Mouse (Mus musculus) embryonic facial prominence, embryonic 12.5 days (tissue): Measurements from ENCODE around the gene Tmem211. TPM values are rescaled to one million over a fixed set of nuclear protein-coding genes. Genes with fewer than 3 reads are reported as not detected.

Experiments used
- ATAC-seq: fragments of 200-750 bp; cut with Nextera tagmentation; 2 replicates; pipeline ENCODE4 v1.8.0; 2017; ENCODE audit not compliant: insufficient number of reproducible peaks, insufficient read depth, low FRiP score, low TSS enrichment
- H3K27ac ChIP-seq: fragments of 300-500 bp; sonication (generic); 2 replicates; pipeline ENCODE4 v1.5.1; 2016; ENCODE audit warnings: mild to moderate bottlenecking
- H3K27me3 ChIP-seq: fragments of 300-500 bp; sonication (generic); 2 replicates; pipeline ENCODE4 v1.6.1; 2016; ENCODE audit warnings: mild to moderate bottlenecking, moderate library complexity
- H3K36me3 ChIP-seq: fragments of 300-500 bp; sonication (generic); 2 replicates; pipeline ENCODE4 v1.6.1; 2016; ENCODE audit warnings: mild to moderate bottlenecking
- H3K4me1 ChIP-seq: fragments of 300-500 bp; sonication (generic); 2 replicates; pipeline ENCODE4 v1.6.1; 2016
- H3K4me2 ChIP-seq: fragments of 300-500 bp; sonication (generic); replicated peaks from 2 replicates; pipeline ENCODE4 v1.6.1; 2016; ENCODE audit warnings: mild to moderate bottlenecking, moderate library complexity
- H3K4me3 ChIP-seq: fragments of 300-500 bp; sonication (generic); 2 replicates; pipeline ENCODE4 v1.5.1; 2016; ENCODE audit warnings: mild to moderate bottlenecking
- H3K9ac ChIP-seq: fragments of 300-500 bp; sonication (generic); 2 replicates; pipeline ENCODE4 v1.6.1; 2016; ENCODE audit warnings: mild to moderate bottlenecking, moderate library complexity
- H3K9me3 ChIP-seq: fragments of 300-500 bp; sonication (generic); 2 replicates; pipeline ENCODE4 v1.6.1; 2016; ENCODE audit warnings: mild to moderate bottlenecking, moderate library complexity
- WGBS: fragments of 180-500 bp; shearing (Covaris S2); methylation state at CpG from one replicate; pipeline ENCODE4 v1.1.7; 2016; 5-methylcytosine and 5-hydroxymethylcytosine counted together
- polyA plus RNA-seq: library from polyadenylated mRNA; unstranded; fragments of >200 nt; fragmentation: Nextera tagmentation; extraction: Ambion mirVana; gene quantifications from 2 replicates; pipeline ENCODE4 v1.2.1, GENCODE M21; 2016

Gene Tmem211
- polyA plus RNA-seq, 1 experiment from 2014 or later: 0.42 TPM

GRCm38 (mm10) chr5:113214455-113214854 lies 12.3 kb upstream of the Tmem211 start:
- H3K4me1 ChIP-seq: peaks cover 8% of the 10 kb centered on the region
- WGBS: 55% methylated on average over 11 of the region's 11 CpGs
- 0 out of 2 replicates have a peak overlapping the region, but pooled peaks have one; percentile 9 for H3K27ac ChIP-seq
- no peaks in the 10 kb centered on the region for H3K9me3 ChIP-seq
- no peaks in the 10 kb centered on the region for H3K36me3 ChIP-seq
- no peak overlapping the region for H3K4me2 ChIP-seq
- ATAC-seq: no peak
- no peak overlapping the region for H3K4me3 ChIP-seq
- H3K27me3 ChIP-seq: peaks cover 8% of the 10 kb centered on the region
- no peak overlapping the region for H3K9ac ChIP-seq

DNA sequence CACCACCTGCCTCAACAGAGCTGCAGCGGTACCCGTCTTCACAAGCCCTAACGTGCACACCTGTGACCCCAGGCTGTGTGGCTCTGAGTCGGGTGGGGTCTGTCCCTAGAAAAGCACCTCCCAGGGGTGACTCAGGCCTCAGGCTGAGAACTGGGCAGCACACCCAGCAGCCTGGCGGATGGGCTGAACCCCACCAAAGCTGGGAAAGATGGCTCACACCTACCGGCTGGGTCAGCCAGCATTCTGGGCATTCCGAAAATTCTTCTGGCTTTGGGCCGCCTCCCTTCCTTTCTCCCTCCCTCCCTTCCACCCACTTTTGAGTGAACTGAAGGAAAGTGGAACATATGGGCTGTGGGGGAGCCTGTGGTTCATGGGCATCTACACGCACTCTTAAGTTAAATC lies 11.1 kb upstream of the Tmem211 start:
- Histone ChIP-seq H3K27me3 (peaks cover 18% of the 10 kb centered on the region), H3K36me3 (no peaks in the 10 kb centered on the region), H3K4me3 (no peak overlapping the region), H3K27ac (no peak overlapping the region), H3K9me3 (no peaks in the 10 kb centered on the region), H3K4me2 (no peak overlapping the region), H3K4me1 (peaks cover 9% of the 10 kb centered on the region), H3K9ac (no peak overlapping the region)
- ATAC-seq: no peak
- 82% methylated on average over 9 of the region's 9 CpGs for WGBS

DNA sequence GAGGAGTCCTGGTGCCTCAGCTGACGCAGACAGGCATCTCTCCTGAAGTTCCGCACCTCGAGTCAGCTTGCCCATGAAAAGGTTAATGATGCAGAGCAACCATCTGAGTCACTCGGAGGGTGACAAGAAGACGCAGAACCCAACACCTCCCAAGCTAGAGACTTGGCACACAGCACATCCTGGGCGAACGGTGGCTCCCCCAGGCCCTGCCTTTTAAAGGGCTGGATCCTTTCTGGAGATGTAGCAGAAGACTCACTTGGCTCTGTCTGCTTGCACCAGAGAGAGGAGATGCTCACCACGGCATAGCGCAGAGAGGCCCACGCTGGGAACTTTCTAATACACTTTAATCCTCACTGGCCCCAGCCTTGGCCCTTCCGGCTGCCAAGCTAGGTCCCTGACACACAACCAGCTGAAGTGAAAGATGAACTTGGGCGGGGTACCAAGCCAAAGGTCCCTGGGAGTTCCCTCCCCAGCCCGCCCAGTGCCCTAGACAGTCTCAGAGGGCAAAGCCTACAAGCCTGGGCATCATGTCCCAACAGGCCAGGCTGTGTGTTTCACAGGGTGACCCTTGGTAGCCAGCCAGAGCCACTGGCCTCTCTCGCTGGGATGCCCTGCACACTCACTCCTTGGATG lies 10.3 kb upstream of the Tmem211 start:
- no peaks in the 10 kb centered on the region for H3K36me3 ChIP-seq
- ATAC-seq: no peak
- H3K9ac ChIP-seq: no peak overlapping the region
- no peak overlapping the region for H3K4me3 ChIP-seq
- H3K27me3 ChIP-seq: peaks cover 25% of the 10 kb centered on the region
- peaks cover 12% of the 10 kb centered on the region for H3K4me1 ChIP-seq
- no peak overlapping the region for H3K4me2 ChIP-seq
- no peak overlapping the region for H3K27ac ChIP-seq
- H3K9me3 ChIP-seq: peaks cover 1% of the 10 kb centered on the region; the same call in 1 of the 2 replicates
- 71% methylated on average over 14 of the region's 14 CpGs for WGBS

DNA sequence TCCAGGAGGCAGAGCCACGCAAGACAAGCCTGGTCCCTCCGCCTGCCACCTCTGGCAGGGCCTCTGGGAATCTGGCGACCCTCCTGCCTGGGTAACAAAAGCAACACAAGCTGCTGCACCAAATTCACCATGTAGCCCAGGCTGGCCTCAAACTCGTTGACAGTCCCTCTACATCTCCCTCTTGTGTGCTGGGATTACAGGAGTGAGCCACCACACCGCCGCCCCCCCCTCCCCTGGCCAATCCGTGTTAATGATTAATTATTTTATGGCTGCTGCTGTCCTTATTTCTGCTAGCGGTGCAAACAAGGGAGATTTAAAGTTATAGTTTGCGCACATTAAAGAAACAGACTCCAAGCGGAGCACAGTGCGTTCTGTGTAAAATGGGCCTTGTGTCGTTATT lies 9.6 kb upstream of the Tmem211 start:
- WGBS: 85% methylated on average over 12 of the region's 12 CpGs
- Histone ChIP-seq H3K4me1 (peaks cover 12% of the 10 kb centered on the region), H3K9ac (no peak overlapping the region), H3K27me3 (peaks cover 25% of the 10 kb centered on the region), H3K9me3 (peaks cover 3% of the 10 kb centered on the region; the same call in 1 of the 2 replicates), H3K4me2 (no peak overlapping the region), H3K4me3 (no peak overlapping the region), H3K27ac (no peak overlapping the region), H3K36me3 (no peaks in the 10 kb centered on the region)
- ATAC-seq: no peak

DNA sequence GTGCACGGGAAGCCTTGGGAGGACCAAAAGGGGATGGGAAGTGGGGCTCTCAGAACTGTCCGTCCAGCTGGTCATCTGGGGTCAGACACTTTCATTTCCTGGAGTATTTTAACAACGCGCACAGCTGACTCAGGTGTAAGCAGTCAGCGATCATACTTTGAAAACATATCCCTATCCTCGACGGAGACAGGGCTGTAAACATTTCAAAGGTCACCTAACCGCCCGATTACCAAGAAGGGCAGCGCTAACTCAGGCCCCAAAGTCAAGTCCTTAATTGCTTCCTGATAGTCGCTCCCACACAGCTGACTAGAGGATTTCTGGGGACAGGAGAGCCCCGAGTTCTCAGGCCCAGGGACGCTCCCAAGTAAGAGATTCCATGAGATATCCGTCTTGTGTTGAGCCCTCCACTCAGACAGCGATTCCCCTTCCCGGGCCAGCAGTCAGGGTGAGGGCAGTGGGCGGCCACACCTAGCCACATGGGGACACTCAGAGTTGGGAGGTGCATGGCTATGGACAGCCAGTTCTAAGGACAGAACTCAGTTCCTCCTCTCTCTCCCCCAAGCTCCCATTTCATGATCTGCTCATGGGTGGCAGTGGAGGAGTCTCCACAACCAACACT lies 8.0 kb upstream of the Tmem211 start:
- WGBS: 62% methylated on average over 17 of the region's 17 CpGs
- Histone ChIP-seq H3K9me3 (peaks cover 3% of the 10 kb centered on the region; the same call in 1 of the 2 replicates), H3K27me3 (peaks cover 25% of the 10 kb centered on the region), H3K27ac (no peak overlapping the region), H3K4me3 (no peak overlapping the region), H3K4me1 (peaks cover 12% of the 10 kb centered on the region), H3K36me3 (no peaks in the 10 kb centered on the region), H3K4me2 (no peak overlapping the region), H3K9ac (no peak overlapping the region)
- ATAC-seq: no peak

DNA sequence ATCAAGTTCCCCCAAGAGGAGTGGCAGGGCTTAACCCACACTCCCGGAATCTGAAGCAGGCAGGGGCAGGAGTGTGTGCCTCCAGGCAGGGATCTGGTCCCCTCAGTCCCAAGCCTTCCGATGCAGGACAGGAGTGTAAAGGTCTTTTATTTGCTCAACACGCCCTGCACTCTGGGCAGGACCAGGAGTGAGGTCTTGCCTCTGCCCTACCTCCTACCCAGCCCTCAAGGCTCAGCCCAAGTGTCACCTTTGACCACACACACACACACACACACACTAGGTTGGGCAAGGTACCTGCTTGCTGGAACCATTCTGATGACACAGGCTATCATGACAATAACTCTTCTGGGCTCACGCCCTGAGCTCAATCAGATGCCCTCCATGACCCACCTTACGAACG lies 7.3 kb upstream of the Tmem211 start:
- 69% methylated on average over 6 of the region's 6 CpGs for WGBS
- Histone ChIP-seq H3K4me3 (no peak overlapping the region), H3K27me3 (peaks cover 25% of the 10 kb centered on the region), H3K9ac (no peak overlapping the region), H3K27ac (no peak overlapping the region), H3K36me3 (no peaks in the 10 kb centered on the region), H3K4me2 (no peak overlapping the region), H3K4me1 (peaks cover 9% of the 10 kb centered on the region), H3K9me3 (peaks cover 3% of the 10 kb centered on the region; the same call in 1 of the 2 replicates)
- ATAC-seq: no peak

DNA sequence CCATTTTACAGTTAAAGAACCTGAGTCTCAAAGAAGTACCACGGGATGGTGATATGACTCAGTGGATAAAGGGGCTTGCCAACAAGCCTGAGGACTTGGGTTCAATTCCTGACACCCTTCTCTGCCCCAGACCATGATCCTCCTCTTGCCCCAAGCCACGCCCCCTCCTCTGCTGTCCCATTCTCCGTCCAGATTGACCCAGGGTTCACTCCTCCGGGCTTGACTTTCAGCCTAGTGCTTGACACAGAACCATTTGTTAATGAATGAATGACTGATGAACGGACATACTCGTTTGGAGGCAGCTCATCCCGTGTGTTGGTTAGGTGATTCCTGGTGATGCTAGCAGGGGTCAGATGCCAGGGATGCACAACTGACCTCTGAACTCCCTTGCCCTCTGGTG lies 6.8 kb upstream of the Tmem211 start:
- H3K27ac ChIP-seq: no peak overlapping the region
- peaks cover 3% of the 10 kb centered on the region; the same call in 1 of the 2 replicates for H3K9me3 ChIP-seq
- H3K36me3 ChIP-seq: no peaks in the 10 kb centered on the region
- peaks cover 6% of the 10 kb centered on the region; the same call in 1 of the 2 replicates for H3K4me1 ChIP-seq
- H3K4me2 ChIP-seq: no peak overlapping the region
- ATAC-seq: no peak
- WGBS: 58% methylated on average over 7 of the region's 7 CpGs
- H3K4me3 ChIP-seq: no peak overlapping the region
- no peak overlapping the region for H3K9ac ChIP-seq
- peaks cover 25% of the 10 kb centered on the region for H3K27me3 ChIP-seq

DNA sequence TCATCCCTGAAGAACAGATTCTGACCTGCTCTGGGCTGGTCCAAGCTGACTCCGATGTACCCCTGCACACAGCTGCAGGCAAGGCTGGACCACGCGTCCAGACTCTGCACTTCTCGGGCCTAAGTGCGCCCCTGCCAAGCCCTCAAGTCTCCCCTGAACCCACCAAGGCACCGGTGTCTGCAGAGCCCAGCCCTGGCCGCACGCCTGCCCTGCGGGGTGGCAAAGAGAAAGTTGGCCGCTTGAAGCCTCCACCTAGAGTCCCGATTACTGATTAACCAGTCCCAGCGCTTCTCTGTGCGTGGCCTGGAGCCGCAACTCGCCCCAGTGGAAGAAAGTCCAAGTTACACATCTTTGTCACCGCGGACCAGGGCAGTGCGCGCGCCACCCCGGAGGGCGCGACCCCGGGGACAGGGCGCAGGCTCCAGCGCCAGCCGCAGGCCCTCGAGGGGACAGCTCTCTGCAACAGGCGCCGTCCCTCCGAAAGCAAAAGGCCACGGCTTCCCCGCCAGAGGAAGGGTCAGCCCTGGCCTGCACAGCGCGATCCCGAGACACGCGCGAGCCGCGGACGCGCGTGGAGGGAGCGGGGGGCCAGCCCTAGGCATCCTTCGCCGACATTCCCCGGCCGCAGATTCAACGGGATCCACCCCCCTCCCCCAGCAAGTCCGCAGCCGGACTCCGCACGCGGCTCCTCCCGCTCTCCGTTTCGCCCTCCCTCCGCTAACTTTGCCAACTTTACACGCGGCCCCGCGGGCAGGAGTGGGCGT lies 6.1 kb upstream of the Tmem211 start:
- WGBS: 3% methylated on average over 63 of the region's 64 CpGs
- peaks cover 11% of the 10 kb centered on the region for H3K4me1 ChIP-seq

DNA sequence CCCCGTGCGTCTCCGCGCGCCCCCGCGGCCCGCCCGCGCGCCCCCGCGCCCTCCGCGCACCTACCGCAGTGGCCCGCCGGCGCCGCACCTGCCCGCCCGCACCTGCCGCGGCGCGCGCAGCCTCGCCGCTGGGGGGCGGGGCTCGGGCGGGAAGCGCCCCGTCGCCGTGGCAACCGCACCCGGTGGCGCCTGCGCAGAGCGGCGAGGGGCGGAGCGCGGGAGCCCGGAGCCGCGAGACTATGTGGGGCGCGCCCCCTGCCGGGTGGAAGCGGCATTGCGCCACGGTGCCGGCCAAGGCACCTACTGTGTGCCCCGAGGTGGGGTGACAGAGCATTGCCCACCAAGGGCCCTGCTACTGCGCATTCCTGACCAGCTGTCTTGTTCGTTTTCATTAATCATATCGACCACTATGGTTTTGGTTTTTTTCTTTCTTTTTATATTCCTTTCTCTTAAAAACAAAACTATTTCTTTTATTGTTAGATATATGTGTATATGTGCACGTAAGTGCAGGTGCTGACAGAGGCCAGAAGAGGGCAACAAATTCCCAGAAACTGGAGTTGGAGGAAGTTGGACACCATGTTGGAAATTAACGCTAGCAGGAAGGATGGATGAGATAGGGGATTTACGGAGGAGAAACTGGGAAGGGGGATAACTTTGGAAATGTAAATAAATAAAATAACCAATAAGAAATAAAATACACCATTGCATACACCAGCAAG lies 5.4 kb upstream of the Tmem211 start, which contains the start of gene 2900026A02Rik:
TSS of gene 2900026A02Rik (minus strand) at position 90 of the 719 bp plus-strand sequence.
- peaks cover 3% of the 10 kb centered on the region; the same call in 1 of the 2 replicates for H3K9me3 ChIP-seq
- H3K36me3 ChIP-seq: no peaks in the 10 kb centered on the region
- H3K9ac ChIP-seq: peak within 1 kb of the TSS; percentile 71
- WGBS: 9% methylated on average over 47 of the region's 62 CpGs
- peak within 1 kb of the TSS; percentile 48 for H3K4me3 ChIP-seq
- no peak within 1 kb of the TSS for H3K27ac ChIP-seq
- peaks cover 25% of the 10 kb centered on the region for H3K27me3 ChIP-seq
- peaks cover 19% of the 10 kb centered on the region for H3K4me1 ChIP-seq
- no peak for ATAC-seq
- peak within 1 kb of the TSS; percentile 98 for H3K4me2 ChIP-seq

More for the DNA sequence above, 6.1 kb upstream of the Tmem211 start:
- Histone ChIP-seq H3K9me3 (peaks cover 3% of the 10 kb centered on the region; the same call in 1 of the 2 replicates), H3K9ac (peak overlapping the region; percentile 71), H3K27me3 (peaks cover 25% of the 10 kb centered on the region), H3K4me2 (peak overlapping the region; percentile 98), H3K27ac (no peak overlapping the region), H3K36me3 (no peaks in the 10 kb centered on the region), H3K4me3 (peak overlapping the region; percentile 48)
- no peak for ATAC-seq

DNA sequence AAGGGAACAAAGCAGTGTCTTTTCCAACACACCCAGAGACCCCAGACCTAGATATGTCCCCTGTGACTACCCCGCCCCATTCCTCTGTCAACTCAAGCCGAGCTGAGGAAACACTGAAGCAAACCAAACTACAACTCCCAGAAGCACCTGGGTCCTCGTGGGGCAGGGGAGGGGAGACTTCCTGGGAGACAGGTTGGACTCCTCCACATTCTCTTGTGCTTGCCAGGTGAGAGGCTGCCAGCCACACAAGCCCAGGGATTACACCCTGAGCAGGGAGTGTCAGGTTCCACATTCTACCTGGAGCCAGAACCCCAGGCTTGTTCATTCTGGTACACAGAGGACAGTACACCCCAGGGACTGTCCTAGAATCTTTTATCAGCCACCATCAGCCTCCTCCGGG lies 2.8 kb upstream of the Tmem211 start:
- no peak overlapping the region for H3K4me3 ChIP-seq
- WGBS: 51% methylated on average over 4 of the region's 4 CpGs
- H3K27ac ChIP-seq: peak overlapping the region; percentile 65; the same call in 1 of the 2 replicates
- no peak overlapping the region for H3K4me2 ChIP-seq
- peaks cover 23% of the 10 kb centered on the region for H3K27me3 ChIP-seq
- ATAC-seq: no peak
- no peak overlapping the region for H3K9ac ChIP-seq
- no peaks in the 10 kb centered on the region for H3K36me3 ChIP-seq
- peaks cover 25% of the 10 kb centered on the region for H3K4me1 ChIP-seq
- H3K9me3 ChIP-seq: peaks cover 3% of the 10 kb centered on the region; the same call in 1 of the 2 replicates

DNA sequence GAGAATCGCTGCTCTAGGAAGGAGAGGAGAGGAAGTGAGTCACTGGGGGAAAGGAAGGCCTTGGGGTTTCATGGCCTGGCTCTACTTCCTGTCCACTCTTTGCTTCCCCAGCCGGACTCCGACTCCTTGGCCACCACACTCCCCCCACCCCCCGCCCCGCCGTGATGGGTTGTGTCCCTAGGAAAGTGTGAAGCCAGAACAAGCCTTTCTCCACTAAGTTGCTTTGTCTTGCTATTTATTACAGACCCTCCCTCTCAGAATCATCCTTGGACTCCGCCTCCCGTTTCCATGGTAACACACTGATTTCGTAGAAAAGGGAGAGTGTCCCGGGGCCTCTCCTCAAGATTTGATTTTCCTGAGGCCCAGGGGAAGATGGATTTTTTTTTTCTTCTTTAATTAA lies 1.4 kb upstream of the Tmem211 start:
- Histone ChIP-seq H3K4me1 (peaks cover 24% of the 10 kb centered on the region), H3K9ac (no peak overlapping the region), H3K4me3 (no peak overlapping the region), H3K4me2 (peak overlapping the region; percentile 41), H3K9me3 (peaks cover 3% of the 10 kb centered on the region; the same call in 1 of the 2 replicates), H3K27me3 (peaks cover 10% of the 10 kb centered on the region), H3K27ac (no peak overlapping the region), H3K36me3 (no peaks in the 10 kb centered on the region)
- ATAC-seq: no peak
- WGBS: 25% methylated on average over 10 of the region's 10 CpGs
